Mouse (Mus musculus): ENCODE measurements around the gene Tdrd12. TPM values are rescaled to one million over a fixed set of nuclear protein-coding genes. Genes with fewer than 3 reads are reported as not detected.
"Not testable (repeated sequence)": the region's sequence is repeated elsewhere in the genome, so short reads cannot be mapped to it uniquely, and the experiment has no call there.

Gene Tdrd12
- polyA plus RNA-seq, 1 experiment from 2014 or later, result 0.11 TPM

DNA sequence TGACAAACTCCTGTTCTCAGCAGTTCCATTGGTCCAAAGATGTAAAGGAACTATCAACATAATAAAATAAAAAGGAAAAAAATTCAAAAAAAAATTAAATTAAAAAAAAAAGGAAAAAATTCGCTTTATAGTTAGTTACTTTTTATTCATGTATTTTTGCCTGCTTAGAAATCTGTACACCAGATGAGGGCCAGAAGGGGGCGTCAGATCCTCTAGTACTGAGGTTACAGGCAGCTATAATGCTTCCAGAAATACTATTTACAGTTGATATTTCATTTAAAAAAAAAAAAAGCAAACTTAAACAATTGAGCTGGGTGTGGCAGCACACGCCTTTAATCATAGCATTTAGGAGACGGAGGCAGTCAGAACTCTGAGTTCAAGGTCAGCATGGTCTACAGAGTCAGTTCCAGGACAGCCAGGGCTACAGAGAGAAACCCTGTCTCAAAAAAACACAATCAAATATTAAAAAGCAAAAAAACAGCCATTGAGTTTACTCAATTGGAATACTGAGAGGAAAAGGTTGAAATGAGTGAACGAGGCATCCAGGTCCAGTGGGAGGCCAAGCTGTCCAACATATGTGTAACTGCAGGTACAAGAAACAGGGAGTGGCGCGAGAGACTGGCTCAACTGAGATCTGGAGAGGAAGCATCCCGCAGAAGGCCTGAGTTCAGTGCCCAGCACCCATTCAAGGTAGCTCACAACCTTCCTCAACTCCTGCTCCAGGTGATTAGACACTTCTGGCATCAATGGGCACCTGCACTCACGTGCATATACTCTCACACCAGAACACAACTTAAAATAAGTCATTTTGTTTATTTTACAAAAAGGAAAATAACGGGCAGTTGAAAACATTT, 16.4 kb upstream of the Tdrd12 start:
- H3K27ac ChIP-seq (replicated peaks), result no peak overlapping the region
- peaks cover 20% of the 10 kb centered on the region for H3K36me3 ChIP-seq
- H3K27me3 ChIP-seq, result no peaks in the 10 kb centered on the region
- H3K4me3 ChIP-seq, result peak overlapping the region; percentile 69
- peak overlapping the region; percentile 96 for H3K4me2 ChIP-seq (replicated peaks)
- WGBS, result 66% methylated on average over 10 of the region's 10 CpGs
- no peaks in the 10 kb centered on the region for H3K9me3 ChIP-seq
- peak overlapping the region; percentile 90; the same call in 1 of the 2 replicates for H3K9ac ChIP-seq (replicated peaks)
- no peak for ATAC-seq (ENCODE audit: low FRiP score, low read depth)
- peaks cover 13% of the 10 kb centered on the region for H3K4me1 ChIP-seq

- Histone ChIP-seq H3K9me3 (no peaks in the 10 kb centered on the region), H3K9ac (replicated peaks) (no peak overlapping the region), H3K27ac (replicated peaks) (no peak overlapping the region), H3K4me3 (no peak overlapping the region), H3K27me3 (no peaks in the 10 kb centered on the region), H3K4me1 (no peaks in the 10 kb centered on the region), H3K4me2 (replicated peaks) (no peak overlapping the region), H3K36me3 (peaks cover 23% of the 10 kb centered on the region)
- WGBS, result 32% methylated on average over 4 of the region's 4 CpGs
- no peak for ATAC-seq (ENCODE audit: low FRiP score, low read depth)
Measured at GRCm38 (mm10) chr7:35545881-35546280, 8.3 kb upstream of the Tdrd12 start.

DNA sequence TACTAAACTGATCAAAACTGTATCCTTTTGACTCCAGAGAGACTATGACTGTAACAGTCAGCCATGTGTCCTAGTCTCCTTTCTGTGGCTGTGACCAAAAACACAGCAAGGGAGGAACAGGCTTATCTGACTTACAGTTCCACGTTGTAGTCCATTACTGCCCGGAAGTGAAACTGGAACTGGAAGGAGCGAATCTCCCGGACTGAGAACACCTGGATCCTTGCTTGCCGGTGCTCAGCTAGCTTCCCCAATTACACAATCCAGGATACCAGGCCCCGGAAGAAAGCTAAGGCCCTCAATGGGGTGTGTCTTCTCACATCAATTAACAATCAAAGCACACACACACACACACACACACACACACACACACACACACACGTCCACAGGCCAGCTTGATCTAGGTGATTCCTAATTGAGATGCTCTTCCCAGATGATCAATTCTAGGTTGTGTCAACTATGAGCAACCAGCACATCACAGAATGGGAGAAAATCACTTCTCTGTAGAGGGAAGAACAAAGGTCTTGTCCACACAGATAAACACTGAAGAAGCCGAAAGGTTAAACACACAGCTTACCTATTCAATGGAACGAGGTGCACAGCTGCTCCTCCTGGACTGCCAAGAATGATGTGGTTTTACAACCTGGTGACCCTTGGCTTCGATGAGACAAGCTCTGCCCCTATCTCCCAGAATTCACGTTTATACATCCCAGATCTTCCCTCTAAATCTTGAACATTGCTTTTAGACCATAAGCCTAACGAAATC, 1.6 kb downstream of the Tdrd12 start:
- no peaks in the 10 kb centered on the region for H3K9me3 ChIP-seq
- no peaks in the 10 kb centered on the region for H3K27me3 ChIP-seq
- H3K27ac ChIP-seq (replicated peaks), result no peak overlapping the region
- H3K4me3 ChIP-seq, result no peak overlapping the region
- 81% methylated on average over 12 of the region's 12 CpGs for whole genome bisulfite sequencing
- no peak for ATAC-seq (ENCODE audit: low FRiP score, low read depth)
- H3K4me1 ChIP-seq, result no peaks in the 10 kb centered on the region
- no peak overlapping the region for H3K4me2 ChIP-seq (replicated peaks)
- no peaks in the 10 kb centered on the region for H3K36me3 ChIP-seq
- no peak overlapping the region for H3K9ac ChIP-seq (replicated peaks)

GRCm38 (mm10) chr7:35530544-35530943, 7.0 kb downstream of the Tdrd12 start:
- H3K4me2 ChIP-seq (replicated peaks); H3K36me3 ChIP-seq; H3K4me1 ChIP-seq; H3K27ac ChIP-seq (replicated peaks); ATAC-seq (ENCODE audit: low FRiP score, low read depth); H3K9me3 ChIP-seq; H3K27me3 ChIP-seq; H3K9ac ChIP-seq (replicated peaks); H3K4me3 ChIP-seq: not testable (repeated sequence)
- 28% methylated on average over 1 of the region's 1 CpGs for WGBS

GRCm38 (mm10) chr7:35530026-35530425, 7.5 kb downstream of the Tdrd12 start:
- Histone ChIP-seq H3K4me2 (replicated peaks) (no peak overlapping the region), H3K27me3 (no peaks in the 10 kb centered on the region), H3K27ac (replicated peaks) (no peak overlapping the region), H3K36me3 (no peaks in the 10 kb centered on the region), H3K9ac (replicated peaks) (no peak overlapping the region), H3K4me3 (no peak overlapping the region), H3K4me1 (no peaks in the 10 kb centered on the region), H3K9me3 (no peaks in the 10 kb centered on the region)
- WGBS, result 72% methylated on average over 3 of the region's 3 CpGs
- no peak for ATAC-seq (ENCODE audit: low FRiP score, low read depth)

GRCm38 (mm10) chr7:35526795-35527194, 10.8 kb downstream of the Tdrd12 start:
- no peak overlapping the region for H3K9ac ChIP-seq (replicated peaks)
- no peak for ATAC-seq (ENCODE audit: low FRiP score, low read depth)
- H3K9me3 ChIP-seq, result no peaks in the 10 kb centered on the region
- H3K4me1 ChIP-seq, result no peaks in the 10 kb centered on the region
- H3K27me3 ChIP-seq, result no peaks in the 10 kb centered on the region
- no peak overlapping the region for H3K4me3 ChIP-seq
- H3K4me2 ChIP-seq (replicated peaks), result no peak overlapping the region
- H3K27ac ChIP-seq (replicated peaks), result no peak overlapping the region
- 85% methylated on average over 2 of the region's 2 CpGs for WGBS
- H3K36me3 ChIP-seq, result no peaks in the 10 kb centered on the region

DNA sequence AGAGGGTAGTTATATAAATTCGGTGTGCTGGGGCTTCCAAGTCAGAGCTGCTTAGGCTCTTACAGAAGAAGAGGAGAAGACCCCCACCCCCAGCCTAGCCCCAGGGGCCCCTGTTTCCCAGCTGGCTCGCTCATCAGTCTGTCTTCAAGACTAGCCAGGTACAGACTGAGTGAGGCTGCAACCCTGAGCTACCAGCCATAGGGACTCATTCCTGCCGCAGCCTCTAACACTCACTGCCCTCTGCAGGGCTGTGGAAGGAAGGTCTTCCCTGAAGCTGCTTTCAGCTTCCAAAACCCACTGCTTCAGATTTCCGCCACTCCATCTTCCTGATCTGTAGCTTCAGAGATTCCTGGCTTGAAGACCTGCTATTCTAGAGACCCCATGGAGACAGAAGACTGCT, 35.5 kb downstream of the Tdrd12 start:
- no peaks in the 10 kb centered on the region for H3K27me3 ChIP-seq
- no peak overlapping the region for H3K4me2 ChIP-seq (replicated peaks)
- no peak overlapping the region for H3K4me3 ChIP-seq
- H3K36me3 ChIP-seq, result no peaks in the 10 kb centered on the region
- no peak overlapping the region for H3K27ac ChIP-seq (replicated peaks)
- H3K9ac ChIP-seq (replicated peaks), result no peak overlapping the region
- ATAC-seq (ENCODE audit: low FRiP score, low read depth), result no peak
- H3K4me1 ChIP-seq, result no peaks in the 10 kb centered on the region
- no peaks in the 10 kb centered on the region for H3K9me3 ChIP-seq
- 25% methylated on average over 4 of the region's 4 CpGs for WGBS

- Histone ChIP-seq H3K27me3 (no peaks in the 10 kb centered on the region), H3K27ac (replicated peaks) (no peak overlapping the region), H3K4me3 (no peak overlapping the region), H3K36me3 (no peaks in the 10 kb centered on the region), H3K4me1 (no peaks in the 10 kb centered on the region), H3K9me3 (no peaks in the 10 kb centered on the region), H3K9ac (replicated peaks) (no peak overlapping the region), H3K4me2 (replicated peaks) (no peak overlapping the region)
- WGBS, result 91% methylated on average over 2 of the region's 2 CpGs
- ATAC-seq (ENCODE audit: low FRiP score, low read depth), result no peak
Measured at GRCm38 (mm10) chr7:35497516-35497915, 40.0 kb downstream of the Tdrd12 start.

DNA sequence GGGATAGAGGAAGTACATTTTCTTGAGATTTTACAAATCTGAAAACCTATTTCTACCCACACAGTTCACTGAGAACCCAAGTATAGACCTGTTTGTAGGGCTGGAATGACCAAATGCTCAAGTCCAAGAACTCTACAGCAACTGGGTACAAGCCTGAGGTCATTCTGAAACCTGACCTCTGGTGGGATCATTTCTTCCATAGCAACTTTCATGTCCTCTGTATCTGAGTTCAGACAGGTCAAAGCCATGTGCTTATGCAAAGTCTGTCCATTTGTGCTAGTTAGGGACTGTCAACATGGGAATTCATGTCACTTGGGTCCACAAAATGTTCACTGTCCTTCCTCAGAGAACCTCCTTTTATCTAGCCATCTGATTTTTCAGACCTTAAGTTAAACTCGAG, 46.5 kb downstream of the Tdrd12 start:
- Histone ChIP-seq H3K9ac (replicated peaks) (no peak overlapping the region), H3K4me2 (replicated peaks) (no peak overlapping the region), H3K4me1 (no peaks in the 10 kb centered on the region), H3K9me3 (no peaks in the 10 kb centered on the region), H3K27me3 (no peaks in the 10 kb centered on the region), H3K4me3 (no peak overlapping the region), H3K36me3 (no peaks in the 10 kb centered on the region), H3K27ac (replicated peaks) (no peak overlapping the region)
- 85% methylated on average over 1 of the region's 1 CpGs for WGBS
- no peak for ATAC-seq (ENCODE audit: low FRiP score, low read depth)

DNA sequence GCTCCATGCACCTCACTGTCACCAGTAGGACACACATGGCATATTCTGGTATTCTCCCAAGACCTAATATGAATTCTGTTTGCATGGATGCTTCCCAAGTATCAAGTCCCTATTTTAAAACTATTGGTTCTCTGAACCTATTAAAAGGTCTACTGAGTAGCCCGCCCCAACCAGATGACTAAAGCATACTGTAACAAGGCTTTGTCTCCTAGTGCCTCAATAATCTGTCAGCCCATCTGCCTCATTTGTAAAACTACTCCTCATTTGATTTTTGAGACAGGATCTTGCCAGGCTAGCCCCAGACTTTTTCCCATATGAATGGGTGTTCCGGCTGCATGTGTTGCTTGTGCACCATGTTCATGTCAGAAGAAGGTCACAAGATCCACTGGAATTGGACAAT, 47.4 kb downstream of the Tdrd12 start:
- Histone ChIP-seq H3K9me3 (no peaks in the 10 kb centered on the region), H3K27ac (replicated peaks) (no peak overlapping the region), H3K4me2 (replicated peaks) (no peak overlapping the region), H3K4me3 (no peak overlapping the region), H3K4me1 (no peaks in the 10 kb centered on the region), H3K9ac (replicated peaks) (no peak overlapping the region), H3K27me3 (no peaks in the 10 kb centered on the region), H3K36me3 (no peaks in the 10 kb centered on the region)
- 94% methylated on average over 2 of the region's 2 CpGs for WGBS
- ATAC-seq (ENCODE audit: low FRiP score, low read depth), result no peak

GRCm38 (mm10) chr7:35486553-35486952, 51.0 kb downstream of the Tdrd12 start:
- WGBS, result 90% methylated on average over 8 of the region's 8 CpGs
- Histone ChIP-seq H3K9me3 (no peaks in the 10 kb centered on the region), H3K27ac (replicated peaks) (no peak overlapping the region), H3K36me3 (no peaks in the 10 kb centered on the region), H3K9ac (replicated peaks) (no peak overlapping the region), H3K27me3 (no peaks in the 10 kb centered on the region), H3K4me1 (no peaks in the 10 kb centered on the region), H3K4me2 (replicated peaks) (no peak overlapping the region), H3K4me3 (no peak overlapping the region)
- no peak for ATAC-seq (ENCODE audit: low FRiP score, low read depth)

DNA sequence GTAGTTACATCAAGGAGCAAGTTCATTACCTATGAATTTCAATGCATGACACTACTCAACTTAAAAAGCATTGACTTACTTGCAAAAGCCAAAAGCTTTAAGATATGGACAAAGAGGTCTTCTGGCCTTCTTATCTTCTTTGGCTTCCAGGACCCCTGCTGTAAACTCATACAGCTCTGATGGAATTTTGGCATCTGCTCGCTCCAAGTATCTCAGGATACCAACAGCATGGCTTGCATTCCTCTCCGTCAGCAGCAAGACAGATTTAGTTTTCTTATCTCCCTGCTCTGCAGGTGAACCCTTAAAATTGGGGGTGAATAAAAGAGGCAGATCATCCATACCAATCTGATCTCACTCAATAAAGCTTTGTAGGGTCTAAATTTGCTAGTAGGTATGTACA, 52.4 kb downstream of the Tdrd12 start:
- H3K9ac ChIP-seq (replicated peaks), result no peak overlapping the region
- no peaks in the 10 kb centered on the region for H3K36me3 ChIP-seq
- no peak overlapping the region for H3K4me2 ChIP-seq (replicated peaks)
- no peak overlapping the region for H3K4me3 ChIP-seq
- no peak for ATAC-seq (ENCODE audit: low FRiP score, low read depth)
- 83% methylated on average over 2 of the region's 2 CpGs for WGBS
- H3K4me1 ChIP-seq, result no peaks in the 10 kb centered on the region
- H3K9me3 ChIP-seq, result no peaks in the 10 kb centered on the region
- no peak overlapping the region for H3K27ac ChIP-seq (replicated peaks)
- H3K27me3 ChIP-seq, result no peaks in the 10 kb centered on the region

Data from midbrain, embryonic 12.5 days (tissue).